Mouse (Mus musculus) B cell, adult 2 months (primary cell): Measurements from ENCODE around the gene Otol1.
A peak's percentile ranks its signal among the peaks of the same experiment; 100 is the strongest.

ENCODE experiments used
- DNase-seq, 2 experiments: peaks; one replicate each; pipeline ENCODE4 v3.0.0; 2022

The Otol1 gene

DNA sequence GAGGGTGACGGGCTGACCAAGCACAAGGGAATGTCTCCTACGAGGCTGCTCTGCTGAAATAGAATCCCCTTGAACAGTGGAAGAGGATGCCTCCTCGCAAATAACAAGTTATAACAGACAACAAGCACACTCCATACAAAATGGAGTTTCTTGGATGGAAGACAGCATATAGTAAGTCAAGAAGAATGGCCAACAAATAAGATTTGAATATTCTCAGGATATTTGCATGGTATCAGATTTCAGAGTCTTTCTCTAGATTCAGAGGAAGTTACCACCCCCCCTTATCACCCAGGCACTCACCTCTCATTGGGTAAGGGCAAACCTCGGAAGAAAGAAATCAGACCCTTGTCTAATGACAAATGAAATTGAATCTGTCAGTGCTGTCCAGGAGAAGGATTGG lies at the start of gene Otol1:
Gene Otol1, plus strand, starts transcription at position 301 of the 400 bp plus-strand sequence.
- DNase-seq = no peak

DNA sequence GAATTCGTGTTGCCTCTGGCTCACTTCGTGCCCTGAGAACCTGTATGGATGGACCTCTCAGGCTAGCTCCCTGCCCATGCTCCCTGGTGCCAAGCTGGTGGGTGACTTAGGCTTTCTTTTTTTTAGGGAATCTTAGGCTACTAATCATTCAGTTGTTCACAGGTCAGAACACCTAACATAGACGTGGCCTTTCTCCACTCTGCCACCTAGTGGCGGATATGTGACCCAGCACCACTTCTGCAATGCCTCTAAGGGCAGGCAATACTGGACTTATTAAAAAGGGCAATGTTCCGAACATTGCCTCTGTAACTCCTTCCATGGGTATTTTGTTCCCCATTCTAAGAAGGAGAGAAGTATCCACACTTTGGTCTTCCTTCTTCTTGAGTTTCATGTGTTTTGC lies 45.2 kb upstream of the Otol1 start:
- DNase-seq = peak; percentile 47 to 52

DNA sequence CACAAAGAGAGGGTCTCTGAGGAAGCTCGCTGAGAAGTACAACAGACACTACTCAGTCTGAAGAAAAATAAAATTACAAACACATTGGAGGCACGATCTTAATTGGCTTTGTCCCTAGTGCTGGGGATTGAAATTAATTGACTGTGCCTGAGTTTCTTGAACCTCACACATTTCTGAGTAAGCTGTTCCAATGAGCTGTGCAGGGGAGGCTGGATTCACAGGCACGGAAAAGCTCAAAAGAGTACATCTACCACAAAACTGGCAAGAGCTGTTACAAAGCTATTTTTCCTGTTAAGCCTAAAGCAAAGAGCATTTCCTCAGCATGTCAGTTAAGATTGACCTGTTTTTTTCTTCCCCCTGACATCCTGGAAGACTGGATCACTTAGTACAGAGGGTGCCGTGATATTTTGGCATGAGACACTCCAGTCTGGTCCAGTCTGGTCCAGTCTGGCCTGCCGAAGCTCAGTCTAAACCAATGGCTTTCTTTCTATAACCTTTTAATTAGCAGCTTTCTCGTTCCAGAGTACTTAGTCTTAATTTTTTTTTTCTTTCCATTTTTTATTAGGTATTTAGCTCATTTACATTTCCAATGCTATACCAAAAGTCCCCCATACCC lies 35.8 kb upstream of the Otol1 start:
- DNase-seq = no peak

DNA sequence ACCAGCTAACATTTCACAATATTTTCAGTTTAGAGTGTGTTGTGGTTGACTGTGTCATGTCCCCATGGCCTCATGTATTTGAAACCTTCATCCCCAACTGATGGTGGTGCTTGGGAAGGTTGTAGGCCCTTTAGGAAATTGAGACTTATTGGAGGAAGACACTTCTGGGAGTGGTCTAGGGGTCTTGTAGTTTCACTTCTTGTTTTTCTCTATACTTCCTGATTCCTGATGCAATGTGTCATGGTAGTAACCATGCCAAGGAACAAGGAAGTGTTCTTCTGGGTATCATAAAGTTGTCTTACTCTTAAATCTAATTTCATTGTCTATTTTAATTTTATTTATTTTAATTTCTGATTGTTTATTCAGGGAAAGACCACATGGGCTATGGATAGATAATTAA lies 29.3 kb upstream of the Otol1 start:
- DNase-seq = no peak

DNA sequence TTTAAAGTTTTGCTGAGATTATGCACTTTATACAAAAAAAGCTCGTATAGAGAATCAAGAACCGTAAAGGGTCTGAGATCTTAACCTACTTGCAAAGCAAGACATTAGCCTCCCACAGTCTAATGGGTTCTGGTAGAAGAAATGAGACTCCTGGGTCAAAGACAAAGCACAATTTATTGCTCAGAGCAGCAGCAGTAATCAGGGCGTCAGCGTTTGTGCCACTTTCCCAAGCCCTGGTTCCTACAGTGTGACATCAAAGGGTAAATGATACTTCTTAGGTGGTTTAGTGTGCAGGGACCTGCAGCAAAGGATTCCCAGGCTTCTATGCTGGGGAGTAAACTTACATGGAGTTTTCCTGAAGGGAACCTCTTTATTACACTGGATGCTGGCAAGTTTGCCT lies 13.6 kb upstream of the Otol1 start:
- no peak for DNase-seq

DNA sequence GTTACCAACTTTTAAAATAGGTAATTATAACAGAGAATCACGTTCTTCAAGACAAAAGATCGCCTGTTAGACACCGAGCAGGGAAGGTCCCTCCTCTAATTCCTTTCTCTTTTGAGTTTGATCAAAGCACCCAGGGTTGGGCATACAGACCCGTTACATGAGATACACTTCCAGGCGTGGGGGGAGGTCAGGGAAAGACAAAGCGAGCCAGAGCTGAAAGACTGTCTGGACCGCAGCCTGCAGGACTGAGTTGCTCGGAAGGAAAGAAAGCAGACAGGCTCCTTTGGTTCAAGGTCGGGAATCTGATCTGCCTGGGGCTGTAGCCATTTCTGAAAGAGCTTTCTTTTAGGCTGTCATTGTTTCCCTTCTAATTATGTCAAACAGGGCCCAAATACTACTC lies 5.9 kb upstream of the Otol1 start:
- DNase-seq = no peak

DNA sequence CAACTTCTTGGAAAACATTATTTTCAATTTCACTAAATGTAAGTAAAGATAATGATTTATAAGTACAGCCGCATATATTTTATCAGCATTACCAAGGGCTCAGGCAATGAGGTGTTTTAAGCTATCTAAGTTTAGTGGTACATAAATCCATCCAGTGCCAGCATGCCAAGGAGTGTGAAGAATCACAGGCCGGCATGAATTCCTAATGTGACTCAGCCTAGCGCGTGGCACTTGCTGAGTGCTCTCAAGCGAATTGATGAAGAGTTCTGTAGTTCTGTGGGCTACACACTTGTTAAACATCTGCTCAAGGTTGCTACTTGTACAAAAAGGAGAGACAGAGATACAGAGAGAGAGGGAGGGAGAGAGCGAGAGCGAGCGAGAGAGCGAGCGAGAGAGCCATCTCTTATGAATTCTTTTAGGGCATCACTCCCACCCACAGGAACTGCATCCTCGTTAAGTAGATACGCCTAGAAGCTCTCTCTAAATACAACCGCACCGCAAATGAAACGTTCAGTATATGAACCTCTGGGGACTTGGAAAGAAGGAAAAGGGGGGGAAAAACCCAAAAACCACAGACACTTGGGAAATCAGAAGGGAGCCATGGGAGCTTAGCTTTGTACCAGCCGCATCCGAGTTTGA lies 4.2 kb upstream of the Otol1 start:
- DNase-seq = no peak

DNA sequence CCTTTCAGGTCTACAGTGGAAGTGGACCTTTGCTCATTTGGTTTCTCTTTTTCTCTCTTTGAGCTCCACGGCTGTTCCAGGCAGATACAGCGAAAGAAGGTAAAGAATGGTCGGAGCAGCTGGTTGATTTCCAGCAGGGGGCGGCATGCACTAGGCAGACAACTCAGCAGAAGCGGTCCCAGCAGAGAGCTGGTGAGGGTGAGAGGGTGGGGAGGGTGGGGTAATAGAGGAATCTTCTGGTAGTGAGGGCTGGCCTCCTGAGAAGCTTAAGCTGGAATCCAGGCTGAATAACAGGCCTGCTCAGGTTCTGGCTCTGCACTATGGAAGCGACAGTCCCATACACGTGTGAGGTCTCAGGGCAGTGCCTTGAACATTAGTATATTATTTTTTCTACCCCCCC lies 3.5 kb upstream of the Otol1 start:
- DNase-seq = no peak

DNA sequence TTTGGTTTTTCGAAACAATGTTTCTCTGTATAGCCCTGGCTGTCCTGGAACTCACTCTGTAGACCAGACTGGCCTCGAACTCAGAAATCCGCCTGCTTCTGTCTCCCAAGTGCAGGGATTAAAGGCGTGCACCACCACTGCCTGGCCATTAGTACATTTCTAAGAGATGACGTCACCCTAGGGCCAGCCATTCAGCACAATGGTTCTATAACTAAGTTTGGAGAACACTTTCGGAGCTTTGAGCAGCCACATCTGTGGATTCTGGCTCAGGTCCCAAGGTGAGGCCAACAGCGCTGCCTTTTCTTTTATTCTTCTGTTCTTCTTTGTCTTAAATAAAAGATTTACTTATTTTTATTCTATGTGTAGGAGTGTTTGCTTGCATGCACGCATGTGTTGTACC lies 3.0 kb upstream of the Otol1 start:
- DNase-seq = no peak

DNA sequence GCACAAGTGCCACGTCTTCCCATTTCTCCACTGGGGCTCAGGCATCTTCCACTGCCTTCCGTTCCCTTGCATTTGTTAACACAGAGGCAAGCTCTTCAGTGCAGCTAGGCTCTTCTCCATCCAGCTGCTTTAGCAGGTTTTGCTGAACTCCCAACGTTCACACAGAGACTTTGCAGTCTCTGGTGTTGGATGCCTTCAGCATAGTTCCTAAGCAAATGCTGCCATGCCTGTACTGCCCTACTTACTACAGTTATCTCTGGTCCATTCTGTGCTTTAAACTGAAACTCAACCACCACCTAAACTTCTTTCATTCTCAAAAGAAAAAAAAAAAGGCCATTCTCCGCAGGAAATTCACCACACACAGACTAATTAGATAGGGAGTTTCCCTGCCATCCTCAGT lies 5.2 kb downstream of the Otol1 start:
- DNase-seq = no peak

DNA sequence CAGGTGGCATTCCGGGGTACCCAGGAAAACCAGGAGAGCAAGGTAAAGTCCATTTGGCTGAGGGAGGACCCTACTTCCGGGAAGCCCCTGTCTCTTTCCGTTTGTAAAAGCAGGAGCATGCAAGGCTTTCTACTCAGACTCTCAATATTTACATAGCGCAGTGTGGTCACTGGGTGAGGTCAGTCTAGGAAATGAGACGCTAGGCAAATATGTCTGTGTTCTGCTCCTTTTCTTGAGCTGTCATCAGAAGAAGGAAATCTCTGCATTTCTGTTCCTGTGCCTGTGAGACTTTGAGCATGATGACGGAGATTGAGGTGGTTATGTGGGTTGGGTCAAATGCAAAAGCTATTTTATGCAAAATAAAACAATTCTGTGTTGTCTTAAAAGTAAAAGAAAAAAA lies 19.2 kb downstream of the Otol1 start:
- DNase-seq = no peak

DNA sequence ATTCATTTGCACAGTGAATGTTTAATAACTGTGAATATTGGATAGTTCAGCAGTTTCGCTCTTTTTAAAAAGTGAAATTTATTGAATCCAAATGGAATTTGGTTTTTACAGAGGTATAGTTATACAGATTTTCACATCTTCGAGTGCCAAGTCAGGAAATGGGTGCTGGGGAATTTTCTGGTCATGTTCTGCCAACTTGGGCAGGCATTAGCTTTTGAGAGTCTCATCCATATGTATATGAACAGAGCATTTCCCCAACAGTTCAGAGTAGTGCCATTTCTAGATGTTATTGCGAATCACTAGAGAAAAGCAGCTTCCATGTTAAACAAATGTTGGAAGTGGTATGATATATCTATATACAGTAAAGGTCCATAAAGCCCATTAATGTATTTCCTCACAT lies 21.8 kb downstream of the Otol1 start:
- DNase-seq = no peak

DNA sequence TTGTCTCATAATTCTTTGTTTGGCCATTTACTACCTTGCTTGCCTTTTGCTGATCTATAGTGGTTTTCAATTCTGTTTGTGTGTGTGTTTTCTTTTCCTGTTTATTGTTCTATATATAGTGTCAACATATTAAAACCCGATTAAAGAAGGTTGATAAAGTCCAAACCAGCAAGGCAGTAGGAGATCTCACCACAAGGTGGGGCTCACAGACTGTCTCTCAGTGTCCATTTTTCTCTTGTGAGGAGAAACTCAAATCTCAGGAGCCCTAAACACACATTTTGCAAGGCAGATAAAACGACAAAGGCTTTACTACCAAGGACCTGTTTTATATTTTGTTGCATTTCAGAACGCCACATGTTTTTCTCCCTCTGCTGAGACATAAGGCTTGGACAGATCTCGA lies 28.2 kb downstream of the Otol1 start:
- DNase-seq = no peak
